Mouse (Mus musculus) ES-E14 (cell line): ENCODE measurements around the gene Gm17581. TPM values are rescaled to one million over a fixed set of nuclear protein-coding genes. Genes with fewer than 3 reads are reported as not detected.

ENCODE experiments used
- DNase-seq: peaks from one replicate; pipeline ENCODE4 v3.0.0-alpha.2; 2013; ENCODE audit warnings: low read depth, low spot score
- H3K27ac ChIP-seq: 2 replicates; pipeline ENCODE4 v1.5.1; 2012; ENCODE audit warnings: low read depth, mild to moderate bottlenecking, low read length, moderate library complexity, mixed read lengths; ENCODE audit not compliant: poor library complexity, insufficient read depth, severe bottlenecking
- H3K36me3 ChIP-seq: 2 replicates; pipeline ENCODE4 v1.6.1; 2012; ENCODE audit warnings: mild to moderate bottlenecking, low read length, moderate library complexity, mixed read lengths; ENCODE audit not compliant: control insufficient read depth, poor library complexity, insufficient read depth, severe bottlenecking
- H3K4me1 ChIP-seq, 2 experiments: fragments of 150-350 bp in 1 of 2; sonication (generic) in 1 of 2; 2 replicates each; pipeline ENCODE4 v1.6.1; 2012; ENCODE audit warnings: low read length in 2 of 2, mild to moderate bottlenecking in 1 of 2, mixed read lengths in 1 of 2; ENCODE audit not compliant: control insufficient read depth in 2 of 2, insufficient read depth in 2 of 2, poor library complexity in 1 of 2
- H3K4me3 ChIP-seq, 2 experiments: fragments of 150-350 bp in 1 of 2; sonication (generic) in 1 of 2; 2 replicates each; pipeline ENCODE4 v1.5.1; 2012; ENCODE audit warnings: low read length in 2 of 2, low read depth in 1 of 2, mild to moderate bottlenecking in 1 of 2, mixed read lengths in 1 of 2; ENCODE audit not compliant: insufficient read depth in 1 of 2, poor library complexity in 1 of 2, severe bottlenecking in 1 of 2
- H3K9ac ChIP-seq: 2 replicates; pipeline ENCODE4 v1.6.1; 2012; ENCODE audit warnings: low read depth, mild to moderate bottlenecking, low read length, mixed read lengths; ENCODE audit not compliant: poor library complexity, insufficient read depth, severe bottlenecking
- H3K9me3 ChIP-seq: fragments of 150-350 bp; sonication (generic); 2 replicates; pipeline ENCODE4 v1.6.1; 2012; ENCODE audit warnings: low read depth, mild to moderate bottlenecking, low read length; ENCODE audit not compliant: control insufficient read depth, insufficient read depth
- CHD2 ChIP-seq: IDR thresholded peaks from 2 replicates; pipeline ENCODE4 v1.6.1; 2014; ENCODE audit warnings: mild to moderate bottlenecking, low read depth, low read length, inconsistent platforms
- HCFC1 ChIP-seq: IDR thresholded peaks from 2 replicates; pipeline ENCODE4 v1.6.1; 2012; ENCODE audit warnings: low read length, inconsistent platforms, borderline replicate concordance; ENCODE audit not compliant: insufficient read depth
- MAFK ChIP-seq: IDR thresholded peaks from 2 replicates; pipeline ENCODE4 v1.6.1; 2014; ENCODE audit warnings: mild to moderate bottlenecking, low read depth, low read length, inconsistent platforms; ENCODE audit not compliant: insufficient read depth
- ZC3H11A ChIP-seq: IDR thresholded peaks from 2 replicates; pipeline ENCODE4 v1.6.1; 2012; ENCODE audit warnings: low read depth, mild to moderate bottlenecking, inconsistent platforms, low read length, borderline replicate concordance
- ZNF384 ChIP-seq: IDR thresholded peaks from 2 replicates; pipeline ENCODE4 v1.6.1; 2012; ENCODE audit warnings: low read depth, low read length, inconsistent platforms
- in situ Hi-C, 2 experiments: fragments of 600-800 bp; cut with MboI; formaldehyde crosslinking; loops; one replicate each; pipeline ENCODE4 v1.15.1; 2025; ENCODE audit warnings: low sequenced_read_pairs in 2 of 2, inconsistent platforms in 1 of 2; ENCODE audit not compliant: unreplicated experiment in 2 of 2
- total RNA-seq: library from RNA; depleted of rRNA; stranded (reverse); fragments of 300-350 nt; gene quantifications from 2 replicates; pipeline ENCODE4 v1.2.3, GENCODE M21; 2012

Gene Gm17581
- total RNA-seq, 1 experiment = not detected

DNA sequence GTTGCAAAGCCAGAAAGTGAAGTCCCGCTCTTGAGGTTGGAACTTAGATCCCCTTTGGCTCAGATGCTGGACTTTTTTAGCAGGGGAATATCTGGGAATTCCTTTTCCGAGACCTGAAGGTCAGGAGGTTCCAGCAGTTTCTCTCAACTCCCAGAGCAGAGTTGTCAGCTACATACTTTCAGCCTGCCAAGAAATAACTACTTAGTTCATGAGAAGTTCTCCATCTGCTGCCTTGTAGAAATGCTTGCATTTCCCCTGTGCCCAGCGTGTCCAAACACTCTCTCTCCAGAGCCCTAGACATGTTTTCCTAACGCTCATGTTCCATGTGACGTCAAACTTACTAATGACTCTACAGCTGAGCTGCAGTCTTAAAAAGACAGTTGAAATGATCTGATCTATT lies 586 bp downstream of the Gm17581 start:
- Histone ChIP-seq H3K4me3 (no peak overlapping the region), H3K9ac (no peak overlapping the region), H3K4me1 (peaks cover 4 to 11% of the 10 kb centered on the region in 2 experiments; a peak in 3 of 4 replicates), H3K36me3 (no peaks in the 10 kb centered on the region), H3K27ac (no peak overlapping the region), H3K9me3 (no peaks in the 10 kb centered on the region)
- TF ChIP-seq CHD2 (no peak), MAFK (no peak), ZNF384 (no peak), ZC3H11A (no peak)
- DNase-seq = no peak
- in situ Hi-C loops = no loop called here

DNA sequence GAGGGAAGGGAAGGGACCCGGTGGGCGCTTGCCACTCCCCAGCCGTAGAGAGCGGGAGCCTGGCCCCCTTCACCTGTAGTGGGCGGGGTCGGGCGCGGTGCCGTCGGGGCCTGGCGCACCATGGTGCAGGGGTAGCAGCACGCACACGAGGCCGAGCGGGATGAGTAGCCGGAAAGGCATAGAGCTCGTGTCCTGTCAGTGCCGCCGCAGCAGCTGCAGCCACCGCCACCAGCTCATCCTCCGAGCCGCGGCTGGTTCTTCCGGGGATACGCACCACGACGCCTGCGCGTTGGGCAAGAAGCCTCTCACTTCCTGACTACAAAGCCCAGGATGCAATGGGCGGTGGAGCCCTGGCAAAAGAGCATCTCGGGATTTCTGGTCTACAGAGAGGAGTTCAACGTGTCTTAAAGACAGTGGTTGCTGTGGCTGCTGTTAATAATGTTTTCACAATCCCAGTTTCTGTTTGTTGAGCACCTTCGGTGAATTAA lies 6.5 kb downstream of the Gm17581 start, which contains the start of gene Edem2:
TSS of gene Edem2 (minus strand) at position 318 of the 488 bp plus-strand sequence.
- in situ Hi-C loops = no loop called here

DNA sequence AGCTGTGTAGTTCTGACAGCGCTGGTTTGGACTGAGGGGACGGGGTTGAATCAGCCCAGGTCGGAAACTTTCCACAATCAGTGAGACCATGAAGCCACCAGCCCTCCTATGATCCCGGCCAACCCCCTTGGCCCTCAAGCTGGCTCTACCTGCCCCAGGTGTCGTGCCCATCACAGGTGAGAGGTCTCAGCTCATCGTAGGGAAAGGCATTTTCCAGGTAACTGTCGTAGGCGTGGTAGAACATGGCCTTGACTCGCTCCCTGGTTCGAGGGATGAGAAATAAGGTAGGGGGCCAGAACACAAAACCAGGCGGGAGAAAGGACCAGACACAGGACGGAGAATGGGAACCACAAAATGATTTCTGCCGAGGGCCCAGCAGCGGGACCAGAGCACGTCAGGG lies 6.9 kb downstream of the Gm17581 start:
- Histone ChIP-seq H3K9me3 (no peaks in the 10 kb centered on the region), H3K4me3 (peak overlapping the region; percentile 70 to 92), H3K9ac (peak overlapping the region; percentile 70), H3K4me1 (peaks cover 2 to 4% of the 10 kb centered on the region in 2 experiments; a peak in 1 of 4 replicates), H3K36me3 (no peaks in the 10 kb centered on the region), H3K27ac (no peak overlapping the region)
- TF ChIP-seq CHD2 = no peak
- TF ChIP-seq ZC3H11A = no peak
- TF ChIP-seq ZNF384 = no peak
- no peak for TF ChIP-seq HCFC1
- no peak for TF ChIP-seq MAFK
- in situ Hi-C loops = no loop called here
- no peak for DNase-seq

More for the DNA sequence above, 6.5 kb downstream of the Gm17581 start, which contains the start of gene Edem2:
- peak; percentile 95 for TF ChIP-seq HCFC1
- no peak for TF ChIP-seq ZNF384
- Histone ChIP-seq H3K9ac (peak within 1 kb of the TSS; percentile 70), H3K9me3 (no peaks in the 10 kb centered on the region), H3K27ac (no peak within 1 kb of the TSS), H3K4me1 (peaks cover 2 to 4% of the 10 kb centered on the region in 2 experiments; a peak in 1 of 4 replicates), H3K36me3 (no peaks in the 10 kb centered on the region), H3K4me3 (peak within 1 kb of the TSS; percentile 70 to 92)
- peak; percentile 84 for DNase-seq

DNA sequence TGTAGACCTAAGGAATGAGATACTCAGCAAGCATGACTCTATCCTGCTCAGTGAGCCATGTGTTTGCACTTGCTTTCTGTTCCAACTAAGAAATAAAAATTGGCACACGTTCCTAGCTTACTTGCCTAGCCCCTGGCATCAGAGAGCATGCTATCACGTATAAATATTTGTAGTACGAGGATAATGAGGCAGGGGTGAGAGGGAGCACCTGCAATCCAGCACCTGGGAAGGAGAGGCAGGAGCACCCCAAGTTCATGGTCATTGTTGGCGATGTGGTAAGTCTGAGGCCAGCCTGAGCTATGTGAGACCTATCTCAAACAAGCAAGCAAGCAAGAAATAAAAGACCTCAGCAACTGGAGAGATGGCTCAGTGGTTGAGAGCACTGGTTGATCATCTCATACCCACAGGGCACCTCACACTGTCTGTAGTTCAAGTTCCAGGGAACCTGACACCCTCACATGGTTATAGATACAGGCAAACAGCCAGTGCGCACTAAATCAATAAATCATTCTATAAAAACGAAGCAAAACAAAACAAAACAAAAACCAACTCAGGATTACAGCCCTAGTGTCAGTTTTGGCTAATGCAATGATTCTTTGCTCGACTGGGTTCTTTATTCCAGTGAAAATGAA lies 7.8 kb downstream of the Gm17581 start:
- H3K36me3 ChIP-seq = no peaks in the 10 kb centered on the region
- TF ChIP-seq CHD2 (no peak), ZNF384 (no peak), MAFK (no peak), HCFC1 (no peak), ZC3H11A (no peak)
- no peak for DNase-seq
- H3K9me3 ChIP-seq = no peaks in the 10 kb centered on the region
- H3K9ac ChIP-seq = no peak overlapping the region; the same call in 1 of the 2 replicates
- no peak overlapping the region for H3K4me3 ChIP-seq
- H3K4me1 ChIP-seq = peaks cover 2 to 4% of the 10 kb centered on the region in 2 experiments; a peak in 1 of 4 replicates
- in situ Hi-C loops = no loop called here
- H3K27ac ChIP-seq = no peak overlapping the region
